Mouse (Mus musculus) erythroblast, embryonic 14.5 days (primary cell): ENCODE data around the gene Usp49. TPM values are rescaled to one million over a fixed set of nuclear protein-coding genes. Genes with fewer than 3 reads are reported as not detected.
"Not testable (repeated sequence)": the region's sequence is repeated elsewhere in the genome, so short reads cannot be mapped to it uniquely, and the experiment has no call there.

ENCODE experiments used
- H3K27me3 ChIP-seq: 2 replicates; pipeline ENCODE4 v1.6.1; 2012; ENCODE audit warnings: inconsistent platforms; ENCODE audit not compliant: control insufficient read depth
- H3K36me3 ChIP-seq: 2 replicates; pipeline ENCODE4 v1.6.1; 2012; ENCODE audit warnings: mild to moderate bottlenecking, inconsistent platforms; ENCODE audit not compliant: control insufficient read depth
- H3K4me1 ChIP-seq: 2 replicates; pipeline ENCODE4 v1.6.1; 2012; ENCODE audit warnings: inconsistent platforms; ENCODE audit not compliant: control insufficient read depth
- H3K4me3 ChIP-seq: replicated peaks from 2 replicates; pipeline ENCODE3; 2012; ENCODE audit warnings: moderate library complexity, mild to moderate bottlenecking, inconsistent platforms
- H3K9me3 ChIP-seq: 2 replicates; pipeline ENCODE4 v1.6.1; 2012; ENCODE audit warnings: low read length, inconsistent platforms, mixed read lengths; ENCODE audit not compliant: control insufficient read depth
- GATA1 ChIP-seq: IDR thresholded peaks from 2 replicates; pipeline ENCODE4 v1.6.1; 2012; ENCODE audit warnings: low read length, inconsistent platforms, mixed read lengths
- TAL1 ChIP-seq: IDR thresholded peaks from 3 replicates; pipeline ENCODE4 v1.6.1; 2012; ENCODE audit warnings: low read length, inconsistent platforms, mixed read lengths
- polyA plus RNA-seq: library from polyadenylated mRNA; stranded (reverse); fragments of >175 nt; gene quantifications from 2 replicates; pipeline ENCODE4 v1.2.3, GENCODE M21; 2012

Gene Usp49
- polyA plus RNA-seq, 1 experiment = 2.4 TPM

GRCm38 (mm10) chr17:47632181-47632840 is 1.8 kb downstream of the Usp49 start:
- H3K4me1 ChIP-seq = peaks cover 60% of the 10 kb centered on the region

GRCm38 (mm10) chr17:47633999-47634770 is 3.7 kb downstream of the Usp49 start:
- Histone ChIP-seq H3K9me3 (no peaks in the 10 kb centered on the region), H3K4me3 (no peak overlapping the region), H3K4me1 (peaks cover 44% of the 10 kb centered on the region), H3K27me3 (no peaks in the 10 kb centered on the region), H3K36me3 (peaks cover 66% of the 10 kb centered on the region)
- TF ChIP-seq GATA1 = no peak
- no peak for TF ChIP-seq TAL1

More at GRCm38 (mm10) chr17:47632181-47632840, 1.8 kb downstream of the Usp49 start:
- H3K9me3 ChIP-seq = no peaks in the 10 kb centered on the region
- no peak for TF ChIP-seq GATA1
- TF ChIP-seq TAL1 = no peak
- peak overlapping the region; percentile 36 for H3K4me3 ChIP-seq
- no peaks in the 10 kb centered on the region for H3K27me3 ChIP-seq
- H3K36me3 ChIP-seq = peaks cover 55% of the 10 kb centered on the region

- peaks cover 19% of the 10 kb centered on the region for H3K4me1 ChIP-seq
- peaks cover 52% of the 10 kb centered on the region for H3K36me3 ChIP-seq
- H3K4me3 ChIP-seq = no peak overlapping the region
- no peaks in the 10 kb centered on the region for H3K27me3 ChIP-seq
- H3K9me3 ChIP-seq = no peaks in the 10 kb centered on the region
- TF ChIP-seq GATA1 (no peak), TAL1 (no peak)
Measured at GRCm38 (mm10) chr17:47642992-47643391, 12.5 kb downstream of the Usp49 start.

- H3K9me3 ChIP-seq = no peaks in the 10 kb centered on the region
- no peak for TF ChIP-seq GATA1
- TF ChIP-seq TAL1 = peak; percentile 8; the same call in 1 of the 3 replicates
Measured at GRCm38 (mm10) chr17:47646683-47647082, 16.2 kb downstream of the Usp49 start.

GRCm38 (mm10) chr17:47648966-47649365 is 18.5 kb downstream of the Usp49 start:
- H3K9me3 ChIP-seq = no peaks in the 10 kb centered on the region
- no peak overlapping the region for H3K4me3 ChIP-seq
- H3K4me1 ChIP-seq = peaks cover 22% of the 10 kb centered on the region
- H3K27me3 ChIP-seq = no peaks in the 10 kb centered on the region
- H3K36me3 ChIP-seq = peaks cover 64% of the 10 kb centered on the region
- no peak for TF ChIP-seq TAL1
- TF ChIP-seq GATA1 = no peak

More at GRCm38 (mm10) chr17:47646683-47647082, 16.2 kb downstream of the Usp49 start:
- H3K27me3 ChIP-seq = no peaks in the 10 kb centered on the region
- peaks cover 51% of the 10 kb centered on the region for H3K36me3 ChIP-seq
- no peak overlapping the region for H3K4me3 ChIP-seq
- H3K4me1 ChIP-seq = peaks cover 26% of the 10 kb centered on the region

- no peaks in the 10 kb centered on the region for H3K27me3 ChIP-seq
- H3K36me3 ChIP-seq = peaks cover 78% of the 10 kb centered on the region
- H3K4me3 ChIP-seq = no peak overlapping the region
- TF ChIP-seq TAL1 (no peak), GATA1 (no peak)
- H3K9me3 ChIP-seq = no peaks in the 10 kb centered on the region
- H3K4me1 ChIP-seq = peaks cover 8% of the 10 kb centered on the region
Measured at GRCm38 (mm10) chr17:47651953-47652352, 21.5 kb downstream of the Usp49 start.

- not testable (repeated sequence) for H3K4me1 ChIP-seq, H3K27me3 ChIP-seq, H3K9me3 ChIP-seq, H3K4me3 ChIP-seq
- peaks cover 67% of the 10 kb centered on the region for H3K36me3 ChIP-seq
Measured at GRCm38 (mm10) chr17:47654346-47654745, 23.9 kb downstream of the Usp49 start.

GRCm38 (mm10) chr17:47655697-47656096 is 25.2 kb downstream of the Usp49 start:
- Histone ChIP-seq H3K27me3 (no peaks in the 10 kb centered on the region), H3K4me3 (no peak overlapping the region), H3K9me3 (no peaks in the 10 kb centered on the region), H3K36me3 (peaks cover 67% of the 10 kb centered on the region), H3K4me1 (no peaks in the 10 kb centered on the region)
- TF ChIP-seq TAL1 (no peak), GATA1 (no peak)

GRCm38 (mm10) chr17:47657901-47658300 is 27.4 kb downstream of the Usp49 start:
- H3K36me3 ChIP-seq = peaks cover 62% of the 10 kb centered on the region
- no peaks in the 10 kb centered on the region for H3K9me3 ChIP-seq
- no peak overlapping the region for H3K4me3 ChIP-seq
- no peak for TF ChIP-seq GATA1
- no peaks in the 10 kb centered on the region for H3K4me1 ChIP-seq
- H3K27me3 ChIP-seq = no peaks in the 10 kb centered on the region
